ENCODE assay signal across 10 mouse cellular contexts in genomic region chr16:92786883-92787321, GRCm38 (mm10). TPM values are rescaled to one million over a fixed set of nuclear protein-coding genes. Genes with fewer than 3 reads are reported as not detected.
DNase-seq lines count a peak whose midpoint lies in the region; ATAC-seq and TF ChIP-seq lines count a peak whose summit lies in the region.
"Had no signal": no experiment of that assay in that cellular context is flagged by ENCODE, and none has a peak within 500 bp of the region (broad histone marks: within the 10 kb centered on the region; RNA-seq: fewer than 3 reads in every experiment).

No protein-coding gene starts in this region.

- TF ChIP-seq POLR2A in CH12.LX (IDR thresholded peaks at IDR 0.05; ENCODE audit: low read depth, low read length), result no peak

- no peak for TF ChIP-seq CTCF in CH12.LX (conservative IDR thresholded peaks at IDR 0.05 in 1 of 2, IDR thresholded peaks at IDR 0.05 in 1 of 2; ENCODE audit: low read depth in 2 of 2, low read length in 2 of 2)

- peak; percentile 21 for DNase-seq in lung, postnatal 25 days (ENCODE audit: low spot score)
- no peak for DNase-seq in lung, postnatal 4 days
- peak; percentile 71 for DNase-seq in CH12.LX (ENCODE audit: extremely low read depth)
- DNase-seq in induced T-regulatory cell, adult 2 months (ENCODE audit: low read depth), result peak; percentile 71
- DNase-seq in cerebellum, adult 8-10 months, result no peak
- DNase-seq in gastrocnemius, adult 8-10 months (ENCODE audit: low spot score in 2 of 2), result no peak
- no peak for DNase-seq in layer of hippocampus, adult 18-20 months (ENCODE audit: low spot score in 2 of 2)
- DNase-seq: cerebellum, adult 11-12 months; kidney, adult 2 months had no signal

- H3K27ac ChIP-seq in CH12.LX (ENCODE audit: insufficient read depth, low read depth), result no peak overlapping the region

- in situ Hi-C loops in CH12.LX (cut with MboI; ENCODE audit: low pct_ligation_motif_present, low pct_unique_long_range_greater_than_20kb, low sequenced_read_pairs), result no loop called here

- peak; percentile 49 for ATAC-seq in megakaryocyte progenitor cell, adult 5-6 weeks (replicated peaks; ENCODE audit: poor library complexity)

- dilution Hi-C loops in CH12.LX (cut with MboI; ENCODE audit: extremely low pct_ligation_motif_present, extremely low pct_unique_long_range_greater_than_20kb, low sequenced_read_pairs), result no loop called here

- no peaks in the 10 kb centered on the region for H3K9me3 ChIP-seq in CH12.LX (replicated peaks; ENCODE audit: low read length)

- no peaks in the 10 kb centered on the region for H3K79me2 ChIP-seq in CH12.LX (replicated peaks; ENCODE audit: control insufficient read depth, extremely low read depth, insufficient read depth, poor library complexity, severe bottlenecking)

- H3K4me3 ChIP-seq in CH12.LX (replicated peaks in 1 of 3; ENCODE audit: low read depth in 2 of 3, low read length in 2 of 3, poor library complexity in 1 of 3), result no peak overlapping the region

- no peaks in the 10 kb centered on the region for H3K27me3 ChIP-seq in CH12.LX (replicated peaks)

- H3K9ac ChIP-seq in CH12.LX (ENCODE audit: insufficient read depth, low read depth), result no peak overlapping the region

- H3K36me3 ChIP-seq in CH12.LX (replicated peaks in 1 of 2; ENCODE audit: control insufficient read depth in 1 of 2, insufficient read depth in 1 of 2, low read length in 1 of 2), result peaks cover 0 to 53% of the 10 kb centered on the region in 2 experiments

- TF ChIP-seq RAD21 in CH12.LX (IDR thresholded peaks at IDR 0.05; ENCODE audit: low read depth, low read length), result no peak; the same call in none of the 2 replicates

- peak overlapping the region; percentile 23 for H3K4me2 ChIP-seq in CH12.LX (ENCODE audit: insufficient read depth, low read depth, poor library complexity, severe bottlenecking)

- TF ChIP-seq EP300 in CH12.LX (IDR thresholded peaks at IDR 0.05; ENCODE audit: low read length), result no peak; the same call in 1 of the 2 replicates

- H3K4me1 ChIP-seq in CH12.LX (ENCODE audit: control insufficient read depth in 1 of 2, insufficient read depth in 2 of 2), result peaks cover 34 to 80% of the 10 kb centered on the region in 2 experiments

TF ChIP-seq in CH12.LX, 34 proteins besides CTCF, POLR2A, EP300 and RAD21:
- TF ChIP-seq BHLHE40 (IDR thresholded peaks at IDR 0.05; ENCODE audit: low read depth, low read length), result peak; percentile 45; the same call in 1 of the 2 replicates
- TF ChIP-seq USF2 (conservative IDR thresholded peaks at IDR 0.05; ENCODE audit: low read depth, low read length), result no peak
- no peak for TF ChIP-seq JUN (IDR thresholded peaks at IDR 0.05; ENCODE audit: insufficient read depth, low read depth, low read length)
- no peak for TF ChIP-seq MEF2A (IDR thresholded peaks at IDR 0.05; ENCODE audit: borderline replicate concordance, low read depth, low read length)
- no peak for TF ChIP-seq HCFC1 (IDR thresholded peaks at IDR 0.05; ENCODE audit: low read depth, low read length)
- TF ChIP-seq GABPA (IDR thresholded peaks at IDR 0.05; ENCODE audit: insufficient replicate concordance, low read depth, low read length), result no peak
- TF ChIP-seq KAT2A (IDR thresholded peaks at IDR 0.05; ENCODE audit: insufficient replicate concordance, low read length), result no peak
- no peak for TF ChIP-seq SIN3A (IDR thresholded peaks at IDR 0.05; ENCODE audit: low read length)
- no peak for TF ChIP-seq ETS1 (conservative IDR thresholded peaks at IDR 0.05; ENCODE audit: low read depth, low read length)
- no peak for TF ChIP-seq ZMIZ1 (IDR thresholded peaks at IDR 0.05; ENCODE audit: low read depth, low read length)
- no peak for TF ChIP-seq SMC3 (IDR thresholded peaks at IDR 0.05; ENCODE audit: low read depth, low read length)
- TF ChIP-seq ELF1 (IDR thresholded peaks at IDR 0.05; ENCODE audit: low read depth, low read length), result no peak
- 0 out of 2 replicates have a peak, but pooled peaks have one; percentile 5 for TF ChIP-seq TCF12 (IDR thresholded peaks at IDR 0.05; ENCODE audit: low read depth, low read length)
- no peak for TF ChIP-seq TBP (conservative IDR thresholded peaks at IDR 0.05; ENCODE audit: low read depth, low read length)
- TF ChIP-seq PAX5 (IDR thresholded peaks at IDR 0.05; ENCODE audit: low read length), result no peak
- no peak for TF ChIP-seq CHD2 (IDR thresholded peaks at IDR 0.05; ENCODE audit: low read length)
- no peak for TF ChIP-seq USF1 (IDR thresholded peaks at IDR 0.05; ENCODE audit: low read depth, low read length)
- no peak for TF ChIP-seq ZC3H11A (IDR thresholded peaks at IDR 0.05; ENCODE audit: low read depth, low read length)
- no peak for TF ChIP-seq ZKSCAN1 (IDR thresholded peaks at IDR 0.05; ENCODE audit: borderline replicate concordance, low read depth, low read length)
- 0 out of 2 replicates have a peak, but pooled peaks have one; percentile 29 for TF ChIP-seq MYC (IDR thresholded peaks at IDR 0.05; ENCODE audit: low read depth, low read length)
- TF ChIP-seq ZNF384 (IDR thresholded peaks at IDR 0.05; ENCODE audit: low read depth, low read length), result no peak
- no peak for TF ChIP-seq NELFE (IDR thresholded peaks at IDR 0.05; ENCODE audit: low read depth, low read length)
- TF ChIP-seq MAZ (IDR thresholded peaks at IDR 0.05; ENCODE audit: low read depth, low read length), result no peak
- no peak for TF ChIP-seq IRF4 (IDR thresholded peaks at IDR 0.05; ENCODE audit: low read depth, low read length)
- no peak for TF ChIP-seq MXI1 (IDR thresholded peaks at IDR 0.05; ENCODE audit: low read depth, low read length)

RNA-seq across cellular contexts. Expression of gene Runx1, which starts 39.0 kb away (rescaled TPM):
- 4.7 and 5.9 TPM in 2 replicates for total RNA-seq in CH12.LX (2012; rRNA removed)
- total RNA-seq in CH12.LX (2014; rRNA removed), result 3.1 and 3.2 TPM in 2 replicates
- 9.1 and 10.9 TPM in 2 replicates for polyA plus RNA-seq in CH12.LX (2012; ENCODE audit: insufficient read length, low read depth)
- total RNA-seq in megakaryocyte progenitor cell, adult 5-6 weeks (2015), result 102 and 107 TPM in 2 replicates
- total RNA-seq in megakaryocyte progenitor cell, adult 5-6 weeks (2017), result 44.3 and 51.3 TPM in 2 replicates
- 1 to 10 TPM; 1.4 to 4.5 (median 3.2) TPM for total RNA-seq in gastrocnemius, adult 8-10 months (2022)
- total RNA-seq in layer of hippocampus, adult 18-20 months (2021), result 1 to 10 TPM; 1.3 to 2.1 TPM

Comparison
In these comparisons a context has a peak if more than half of its experiments do, and no peak if none do; other contexts are left out.
1. DNase-seq: peak in lung, postnatal 25 days (single experiment), CH12.LX (single experiment) and induced T-regulatory cell, adult 2 months (single experiment); none in lung, postnatal 4 days (0 of 2), cerebellum, adult 8-10 months (single experiment), gastrocnemius, adult 8-10 months (0 of 2) and layer of hippocampus, adult 18-20 months (0 of 2).
2. RNA of gene Runx1, which starts 39.0 kb away (total RNA-seq): 44.3 to 107 TPM in megakaryocyte progenitor cell, adult 5-6 weeks; 3.1 to 5.9 TPM in CH12.LX, 1.4 to 4.5 TPM in gastrocnemius, adult 8-10 months and 1.3 to 2.1 TPM in layer of hippocampus, adult 18-20 months; every median in the first group is over 4 times any median in the second.